Mouse (Mus musculus): ENCODE data around the gene Cfap52.
A peak's percentile ranks its signal among the peaks of the same experiment; 100 is the strongest.

The Cfap52 gene

GRCm38 (mm10) chr11:67926348-67927055 lies 38.9 kb downstream of the Cfap52 start:
- no peak for DNase-seq (ENCODE audit: low spot score in 2 of 2)

GRCm38 (mm10) chr11:67925000-67925399 lies 40.5 kb downstream of the Cfap52 start:
- DNase-seq (ENCODE audit: low spot score in 2 of 2) = no peak

GRCm38 (mm10) chr11:67923720-67924119 lies 41.7 kb downstream of the Cfap52 start:
- DNase-seq (ENCODE audit: low spot score in 2 of 2) = no peak

- no peak for DNase-seq (ENCODE audit: low spot score in 2 of 2)
Measured at GRCm38 (mm10) chr11:67922755-67923125, 42.7 kb downstream of the Cfap52 start.

GRCm38 (mm10) chr11:67921827-67922754 lies 43.4 kb downstream of the Cfap52 start, which contains the start of gene Usp43:
Gene Usp43 (minus strand): TSS chr11:67922153.
- no peak for DNase-seq (ENCODE audit: low spot score in 2 of 2)

GRCm38 (mm10) chr11:67921091-67921826 lies 44.2 kb downstream of the Cfap52 start:
- no peak for DNase-seq (ENCODE audit: low spot score in 2 of 2)

- DNase-seq (ENCODE audit: low spot score in 2 of 2) = no peak
Measured at GRCm38 (mm10) chr11:67920226-67920960, 45.1 kb downstream of the Cfap52 start.

- DNase-seq (ENCODE audit: low spot score in 2 of 2) = no peak
Measured at GRCm38 (mm10) chr11:67919593-67919992, 45.9 kb downstream of the Cfap52 start.

GRCm38 (mm10) chr11:67917126-67917525 lies 48.3 kb downstream of the Cfap52 start:
- no peak for DNase-seq (ENCODE audit: low spot score in 2 of 2)

- DNase-seq (ENCODE audit: low spot score in 2 of 2) = no peak
Measured at GRCm38 (mm10) chr11:67911074-67911473, 54.4 kb downstream of the Cfap52 start.

GRCm38 (mm10) chr11:67903756-67904155 lies 61.7 kb downstream of the Cfap52 start:
- DNase-seq (ENCODE audit: low spot score in 2 of 2) = no peak

GRCm38 (mm10) chr11:67897064-67897560 lies 68.3 kb downstream of the Cfap52 start:
- DNase-seq (ENCODE audit: low spot score in 2 of 2) = peak in 1 of 2 experiments; percentile 4

- no peak for DNase-seq (ENCODE audit: low spot score in 2 of 2)
Measured at GRCm38 (mm10) chr11:67895641-67896040, 69.8 kb downstream of the Cfap52 start.

- no peak for DNase-seq (ENCODE audit: low spot score in 2 of 2)
Measured at GRCm38 (mm10) chr11:67888521-67888920, 76.9 kb downstream of the Cfap52 start.

- no peak for DNase-seq (ENCODE audit: low spot score in 2 of 2)
Measured at GRCm38 (mm10) chr11:67885921-67886320, 79.5 kb downstream of the Cfap52 start.
